Mouse (Mus musculus) ES-E14 (cell line): ENCODE results near the gene Gm3591. TPM values are rescaled to one million over a fixed set of nuclear protein-coding genes. Genes with fewer than 3 reads are reported as not detected.
"Not testable (repeated sequence)": the region's sequence is repeated elsewhere in the genome, so short reads cannot be mapped to it uniquely, and the experiment has no call there.

Source experiments
- DNase-seq: peaks from one replicate; pipeline ENCODE4 v3.0.0-alpha.2; 2013; ENCODE audit warnings: low read depth, low spot score
- H3K27ac ChIP-seq: 2 replicates; pipeline ENCODE4 v1.5.1; 2012; ENCODE audit warnings: low read depth, mild to moderate bottlenecking, low read length, moderate library complexity, mixed read lengths; ENCODE audit not compliant: poor library complexity, insufficient read depth, severe bottlenecking
- H3K36me3 ChIP-seq: 2 replicates; pipeline ENCODE4 v1.6.1; 2012; ENCODE audit warnings: mild to moderate bottlenecking, low read length, moderate library complexity, mixed read lengths; ENCODE audit not compliant: control insufficient read depth, poor library complexity, insufficient read depth, severe bottlenecking
- H3K4me1 ChIP-seq, 2 experiments: fragments of 150-350 bp in 1 of 2; sonication (generic) in 1 of 2; 2 replicates each; pipeline ENCODE4 v1.6.1; 2012; ENCODE audit warnings: low read length in 2 of 2, mild to moderate bottlenecking in 1 of 2, mixed read lengths in 1 of 2; ENCODE audit not compliant: control insufficient read depth in 2 of 2, insufficient read depth in 2 of 2, poor library complexity in 1 of 2
- H3K4me3 ChIP-seq, 2 experiments: fragments of 150-350 bp in 1 of 2; sonication (generic) in 1 of 2; 2 replicates each; pipeline ENCODE4 v1.5.1; 2012; ENCODE audit warnings: low read length in 2 of 2, low read depth in 1 of 2, mild to moderate bottlenecking in 1 of 2, mixed read lengths in 1 of 2; ENCODE audit not compliant: insufficient read depth in 1 of 2, poor library complexity in 1 of 2, severe bottlenecking in 1 of 2
- H3K9ac ChIP-seq: 2 replicates; pipeline ENCODE4 v1.6.1; 2012; ENCODE audit warnings: low read depth, mild to moderate bottlenecking, low read length, mixed read lengths; ENCODE audit not compliant: poor library complexity, insufficient read depth, severe bottlenecking
- H3K9me3 ChIP-seq: fragments of 150-350 bp; sonication (generic); 2 replicates; pipeline ENCODE4 v1.6.1; 2012; ENCODE audit warnings: low read depth, mild to moderate bottlenecking, low read length; ENCODE audit not compliant: control insufficient read depth, insufficient read depth
- in situ Hi-C, 2 experiments: fragments of 600-800 bp; cut with MboI; formaldehyde crosslinking; loops; one replicate each; pipeline ENCODE4 v1.15.1; 2025; ENCODE audit warnings: low sequenced_read_pairs in 2 of 2, inconsistent platforms in 1 of 2; ENCODE audit not compliant: unreplicated experiment in 2 of 2
- total RNA-seq: library from RNA; depleted of rRNA; stranded (reverse); fragments of 300-350 nt; gene quantifications from 2 replicates; pipeline ENCODE4 v1.2.3, GENCODE M21; 2012; rRNA removed

The Gm3591 gene
- total RNA-seq = 11.5 and 17.2 TPM in 2 replicates

- H3K27ac ChIP-seq, DNase-seq, H3K4me1 ChIP-seq, H3K9me3 ChIP-seq, H3K4me3 ChIP-seq, H3K9ac ChIP-seq, in situ Hi-C loops, H3K36me3 ChIP-seq: not testable (repeated sequence)
Observed at GRCm38 (mm10) chr14:6412382-6412781, at the start of gene Gm3591. Gene Gm3591 (minus strand): TSS chr14:6412482.

- DNase-seq, H3K27ac ChIP-seq, H3K4me3 ChIP-seq, in situ Hi-C loops, H3K9ac ChIP-seq, H3K4me1 ChIP-seq, H3K36me3 ChIP-seq, H3K9me3 ChIP-seq: not testable (repeated sequence)
Observed at GRCm38 (mm10) chr14:6444511-6444910, 32.2 kb upstream of the Gm3591 start, which contains the start of gene Gm3594. Gene Gm3594 (minus strand): TSS chr14:6444611.

- in situ Hi-C loops, H3K4me1 ChIP-seq, H3K4me3 ChIP-seq, H3K36me3 ChIP-seq, H3K9ac ChIP-seq, H3K27ac ChIP-seq, H3K9me3 ChIP-seq, DNase-seq: not testable (repeated sequence)
Observed at GRCm38 (mm10) chr14:6440774-6441173, 28.5 kb upstream of the Gm3591 start.

GRCm38 (mm10) chr14:6440206-6440605 is 27.9 kb upstream of the Gm3591 start:
- in situ Hi-C loops = not testable (repeated sequence)

GRCm38 (mm10) chr14:6426766-6427165 is 14.5 kb upstream of the Gm3591 start:
- H3K9me3 ChIP-seq, DNase-seq, H3K9ac ChIP-seq, H3K4me3 ChIP-seq, H3K36me3 ChIP-seq, H3K27ac ChIP-seq, in situ Hi-C loops, H3K4me1 ChIP-seq: not testable (repeated sequence)

More at GRCm38 (mm10) chr14:6440206-6440605, 27.9 kb upstream of the Gm3591 start:
- not testable (repeated sequence) for H3K27ac ChIP-seq, DNase-seq, H3K9ac ChIP-seq, H3K4me3 ChIP-seq, H3K9me3 ChIP-seq, H3K36me3 ChIP-seq, H3K4me1 ChIP-seq

GRCm38 (mm10) chr14:6426353-6426752 is 14.1 kb upstream of the Gm3591 start:
- H3K36me3 ChIP-seq, in situ Hi-C loops, H3K4me3 ChIP-seq, DNase-seq, H3K4me1 ChIP-seq, H3K9ac ChIP-seq, H3K27ac ChIP-seq, H3K9me3 ChIP-seq: not testable (repeated sequence)

GRCm38 (mm10) chr14:6390219-6390618 is 22.1 kb downstream of the Gm3591 start, which contains the start of gene Gm16440:
Gene Gm16440 (minus strand): TSS chr14:6390319.
- H3K27ac ChIP-seq, H3K9me3 ChIP-seq, H3K4me1 ChIP-seq, H3K4me3 ChIP-seq, DNase-seq, H3K36me3 ChIP-seq, H3K9ac ChIP-seq, in situ Hi-C loops: not testable (repeated sequence)
